Mouse (Mus musculus): Measurements from ENCODE around the gene Ccdc8.
A peak's percentile ranks its signal among the peaks of the same experiment; 100 is the strongest.
"Not testable (repeated sequence)": the region's sequence is repeated elsewhere in the genome, so short reads cannot be mapped to it uniquely, and the experiment has no call there.

The Ccdc8 gene

GRCm38 (mm10) chr7:16992451-16992807, at the start of gene Ccdc8:
TSS of gene Ccdc8 (plus strand) at chr7:16992708.
- DNase-seq (ENCODE audit: extremely low read depth, low read depth): no peak

DNA sequence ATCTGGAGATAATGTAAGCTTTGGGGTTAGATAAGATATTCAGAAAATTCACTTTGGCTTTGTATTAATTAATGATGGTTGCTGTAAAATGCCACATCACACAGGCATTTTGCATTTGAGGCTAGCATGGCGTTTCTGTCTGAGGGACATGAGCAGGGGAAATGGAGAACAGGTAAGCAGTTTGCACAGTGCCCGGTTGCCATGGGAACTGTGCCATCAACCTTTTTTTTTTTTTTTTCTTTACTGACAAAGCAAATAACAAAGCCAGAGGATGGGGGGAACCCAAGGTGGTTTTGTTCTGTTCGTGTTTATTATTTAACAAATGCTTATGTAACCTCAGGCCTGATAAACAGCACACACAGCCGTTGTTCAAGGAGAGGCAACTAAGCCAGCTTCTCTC, 49.6 kb upstream of the Ccdc8 start:
- DNase-seq (ENCODE audit: extremely low read depth, low read depth): no peak

DNA sequence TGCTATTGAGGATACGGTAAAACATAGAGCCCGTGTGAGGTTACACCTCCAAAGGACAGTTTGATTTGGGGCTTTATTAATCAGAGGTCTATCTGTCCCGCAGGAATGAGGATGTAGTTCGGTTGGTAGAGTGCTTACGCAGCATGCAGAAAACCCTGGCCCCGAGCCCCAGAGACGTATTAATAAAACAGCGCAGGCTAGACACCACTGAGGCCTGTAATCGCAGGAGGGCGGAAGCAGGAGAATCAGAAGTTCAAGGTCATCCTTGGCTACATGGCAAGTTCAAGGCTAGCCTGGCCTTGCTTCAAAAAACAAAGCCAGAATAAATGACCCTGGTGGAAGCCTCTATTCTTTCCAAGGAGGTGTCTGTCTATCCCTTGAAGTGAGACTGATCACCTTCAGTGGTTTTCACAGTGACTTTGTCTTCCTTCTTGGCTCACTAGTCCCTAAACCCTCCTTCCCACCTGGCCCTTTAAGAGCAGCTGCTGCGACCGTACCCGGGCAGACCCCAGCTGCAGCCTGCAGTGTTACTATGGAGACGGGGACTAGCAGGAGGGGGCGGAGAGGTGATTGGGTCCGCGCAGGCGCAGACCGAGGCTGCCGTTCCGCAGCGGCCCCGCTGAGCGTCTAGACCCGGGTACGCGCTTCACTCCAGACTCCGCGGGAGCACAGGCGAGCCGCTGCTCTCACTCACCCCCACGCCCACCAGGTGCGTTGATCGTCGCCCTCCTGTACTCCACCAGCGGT, 48.3 kb upstream of the Ccdc8 start, which contains the start of gene Pnmal2:
TSS of gene Pnmal2 (plus strand) at position 622 of the 747 bp plus-strand sequence.
- no peak for DNase-seq (ENCODE audit: extremely low read depth, low read depth)

GRCm38 (mm10) chr7:16944808-16945315, 47.6 kb upstream of the Ccdc8 start:
- no peak for DNase-seq (ENCODE audit: extremely low read depth, low read depth)

DNA sequence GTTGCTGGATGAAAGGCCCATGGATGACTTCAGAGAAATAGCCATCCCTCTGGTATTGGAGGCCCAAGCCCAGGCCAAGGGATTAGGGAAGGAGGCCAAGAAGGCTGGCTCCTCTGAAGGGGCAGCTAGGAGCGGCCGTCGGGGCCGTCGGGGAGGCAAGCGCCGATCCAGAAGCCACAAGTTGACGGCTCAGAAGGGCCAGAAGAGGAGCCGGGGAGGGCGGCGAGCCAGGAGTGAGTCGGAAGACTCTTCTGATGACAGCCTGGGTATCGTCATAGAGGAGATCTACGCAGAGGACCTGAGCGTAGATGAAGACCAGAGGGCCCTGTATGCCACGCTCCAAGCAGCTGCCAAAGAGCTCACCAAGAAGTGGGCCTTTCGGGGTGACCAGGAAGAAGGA, 47.1 kb upstream of the Ccdc8 start:
- no peak for DNase-seq (ENCODE audit: extremely low read depth, low read depth)

DNA sequence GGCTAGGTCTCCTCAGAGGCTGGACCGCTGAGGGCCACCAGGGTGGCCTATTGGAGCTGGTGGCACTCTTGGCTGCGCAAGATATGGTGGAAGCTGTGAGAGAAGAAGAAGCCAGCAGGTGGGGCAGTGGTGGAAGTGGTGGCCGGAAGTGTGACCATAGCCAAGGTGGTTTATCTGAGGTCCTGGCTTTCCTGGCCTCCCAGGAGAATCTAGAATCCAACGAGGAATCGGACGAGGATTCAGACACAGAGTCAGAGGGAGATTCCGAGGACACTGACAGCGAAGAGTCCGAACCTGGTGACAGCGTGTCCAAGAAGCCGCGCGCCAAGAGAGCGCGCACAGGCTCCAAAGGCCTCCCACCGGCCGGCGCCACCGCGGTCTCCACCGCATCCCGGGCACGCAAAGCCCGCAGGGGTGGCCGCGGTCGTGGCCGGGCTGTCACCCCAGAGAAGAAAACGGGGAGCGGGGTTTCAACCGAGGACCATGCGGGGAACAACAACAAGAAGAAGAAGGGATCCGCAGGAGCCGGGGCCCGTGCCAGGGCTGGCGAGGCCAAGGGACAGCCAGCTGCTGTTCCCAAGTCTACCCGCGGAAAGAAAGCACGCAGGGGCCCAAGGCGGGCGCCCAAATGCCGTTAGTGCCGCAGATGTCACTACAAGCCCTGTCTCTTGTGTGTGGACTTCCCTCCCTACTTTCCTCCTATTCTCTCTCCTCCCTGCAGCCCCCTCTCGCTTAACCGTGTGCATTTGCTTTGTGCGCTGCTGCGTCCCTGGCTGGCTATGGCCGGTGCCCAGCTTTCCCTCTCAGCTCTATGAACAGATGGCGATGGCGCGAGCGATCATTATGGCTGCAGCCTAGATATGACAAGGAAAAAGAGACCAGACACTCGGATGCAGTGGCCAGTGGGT, 45.8 kb upstream of the Ccdc8 start:
- DNase-seq (ENCODE audit: extremely low read depth, low read depth): no peak

DNA sequence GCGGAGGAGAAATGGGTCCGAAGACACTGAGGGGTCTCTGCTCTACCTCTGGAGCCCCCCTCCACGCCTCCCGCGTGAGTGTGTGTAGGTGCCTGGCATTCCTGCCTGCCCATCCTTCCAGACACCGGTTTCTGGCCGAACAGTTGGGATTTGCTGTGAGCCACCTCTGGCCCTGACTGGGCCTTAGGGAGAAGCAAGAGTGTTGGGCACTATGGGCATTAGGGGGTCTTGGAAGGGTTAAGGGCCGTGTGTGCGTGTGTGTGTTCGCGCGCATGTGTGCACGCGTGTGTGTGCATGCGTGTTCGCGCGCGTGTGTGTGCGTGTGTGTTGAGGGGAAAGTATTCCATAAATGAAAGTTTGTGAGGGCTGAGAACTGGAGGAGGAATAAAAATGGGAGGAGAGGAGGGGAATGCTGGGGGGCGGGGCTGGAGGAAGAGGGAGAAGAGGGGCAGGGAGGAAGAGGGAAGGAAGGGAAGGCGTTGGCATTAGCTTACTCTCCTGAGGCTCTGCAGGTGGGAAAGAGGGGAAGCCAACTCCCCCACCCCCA, 45.1 kb upstream of the Ccdc8 start:
- DNase-seq (ENCODE audit: extremely low read depth, low read depth): no peak

- no peak for DNase-seq (ENCODE audit: extremely low read depth, low read depth)
Observed at GRCm38 (mm10) chr7:16947959-16948361, 44.5 kb upstream of the Ccdc8 start.

- DNase-seq (ENCODE audit: extremely low read depth, low read depth): no peak
Observed at GRCm38 (mm10) chr7:16948923-16949458, 43.5 kb upstream of the Ccdc8 start.

- DNase-seq (ENCODE audit: extremely low read depth, low read depth): peak; percentile 60
Observed at GRCm38 (mm10) chr7:16949908-16950841, 42.3 kb upstream of the Ccdc8 start.

- peak; percentile 84 for DNase-seq (ENCODE audit: extremely low read depth, low read depth)
Observed at GRCm38 (mm10) chr7:16950861-16951635, 41.5 kb upstream of the Ccdc8 start.

GRCm38 (mm10) chr7:16953776-16954175, 38.7 kb upstream of the Ccdc8 start:
- DNase-seq (ENCODE audit: extremely low read depth, low read depth): not testable (repeated sequence)

DNA sequence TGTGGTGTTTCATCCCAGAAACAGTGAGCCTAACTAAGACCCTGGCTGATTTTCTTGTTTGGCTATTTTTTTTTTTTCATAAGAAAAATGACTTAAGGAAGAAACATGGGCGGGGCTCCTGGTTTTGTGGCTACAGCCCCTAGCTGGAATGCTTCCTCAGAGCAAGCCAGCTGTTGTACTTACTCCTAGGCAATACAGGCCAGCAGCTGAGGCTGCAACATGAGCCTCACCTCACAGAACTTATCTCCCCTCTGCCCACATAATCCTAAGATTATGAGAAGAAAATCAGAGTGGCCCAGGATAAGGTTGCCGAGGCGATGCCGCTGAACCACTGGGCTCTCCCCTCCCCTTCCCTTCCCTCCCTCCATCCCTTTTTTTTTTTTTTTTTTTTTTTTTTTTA, 36.8 kb upstream of the Ccdc8 start:
- no peak for DNase-seq (ENCODE audit: extremely low read depth, low read depth)

DNA sequence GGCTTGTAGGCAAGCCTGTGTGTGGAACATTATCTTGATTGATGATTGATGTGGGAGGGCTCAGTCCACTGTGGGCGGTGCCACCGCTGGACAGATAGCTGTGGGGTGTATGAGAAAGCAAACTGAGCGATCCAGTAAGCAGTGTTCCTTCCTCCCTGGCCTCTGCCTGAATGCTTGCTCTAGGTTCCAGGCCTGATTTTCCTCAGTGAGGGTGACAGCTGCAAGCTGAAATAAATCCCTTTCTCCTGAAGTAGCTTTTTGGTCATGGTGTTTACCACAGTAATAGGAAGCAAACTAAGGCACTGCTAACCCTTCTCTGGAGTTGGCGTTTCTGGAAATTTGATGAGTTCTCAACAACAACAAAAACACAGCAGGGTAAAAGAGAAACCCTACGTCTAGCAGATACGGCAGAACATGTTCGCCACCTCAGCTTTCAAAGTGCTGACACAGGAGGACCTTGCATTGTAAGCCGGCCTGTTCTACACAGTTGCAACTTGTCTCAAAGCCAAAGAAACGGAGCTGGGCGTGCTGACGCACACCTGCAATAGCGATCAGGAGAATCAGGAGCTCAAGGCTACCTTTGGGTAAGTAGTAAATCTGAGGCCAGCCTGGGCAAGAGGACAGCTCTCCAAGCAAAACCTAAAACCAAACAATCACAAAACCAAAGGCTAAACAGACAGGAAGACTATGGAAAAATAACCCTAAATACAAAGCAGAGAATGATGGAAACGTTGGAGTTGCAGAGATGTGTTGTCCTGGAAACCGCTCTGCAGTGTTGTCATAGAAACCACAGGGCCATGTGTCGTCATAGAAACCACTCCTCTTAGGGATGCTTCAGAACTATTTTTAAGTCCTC, 35.9 kb upstream of the Ccdc8 start:
- DNase-seq (ENCODE audit: extremely low read depth, low read depth): no peak

DNA sequence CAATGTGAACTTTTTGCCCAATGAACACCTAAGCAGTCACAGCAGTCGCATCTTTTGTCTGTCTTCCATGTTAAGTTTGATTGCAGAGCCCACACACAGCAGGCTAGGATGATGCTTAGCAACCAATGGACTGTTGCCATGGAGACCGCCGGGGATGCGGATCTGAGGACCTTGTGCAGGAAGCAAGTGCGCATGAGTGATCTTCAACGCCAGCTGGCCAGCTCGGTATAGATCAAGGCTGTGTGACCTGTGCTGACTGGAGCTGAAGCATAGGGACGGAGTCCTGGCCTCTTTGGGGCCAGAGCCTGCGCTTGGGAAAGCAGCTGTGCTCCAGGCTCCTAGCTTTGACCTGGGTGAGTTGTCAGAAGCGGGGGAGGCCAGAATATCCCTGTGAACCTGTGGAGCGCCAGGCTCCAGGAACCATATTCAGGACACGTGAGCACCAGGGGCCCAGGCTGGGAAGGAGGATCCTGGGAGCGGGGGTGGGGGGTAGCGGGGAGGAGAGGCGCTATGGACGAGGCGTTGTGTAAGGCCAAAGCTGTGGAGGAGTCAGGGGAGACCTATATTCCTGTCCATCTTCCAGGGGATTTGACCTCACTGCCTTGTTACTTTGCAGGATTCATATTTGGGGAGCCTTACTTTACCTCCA, 32.8 kb upstream of the Ccdc8 start, which contains the start of gene Pnmal1:
TSS of gene Pnmal1 (plus strand) at position 141 of the 649 bp plus-strand sequence.
- DNase-seq (ENCODE audit: extremely low read depth, low read depth): no peak

DNA sequence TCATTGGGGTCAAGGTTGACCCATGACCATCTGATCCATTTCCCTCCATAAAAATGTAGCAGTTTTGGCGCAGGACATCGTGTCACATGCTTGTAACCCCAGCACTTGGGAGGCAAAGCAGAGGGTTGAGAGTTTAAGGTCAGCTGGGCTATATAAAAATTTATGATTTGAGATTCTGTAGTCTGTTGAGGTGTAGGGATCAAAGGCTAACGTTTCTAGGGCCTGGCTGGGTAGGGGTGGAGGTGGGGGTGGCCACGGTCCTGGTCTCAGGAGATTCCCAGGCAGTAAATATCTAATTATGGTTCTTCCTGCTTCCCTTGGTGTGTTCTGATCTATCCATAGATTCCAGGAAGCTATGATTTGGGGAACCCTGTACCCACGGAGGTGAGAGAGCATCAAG, 30.8 kb upstream of the Ccdc8 start:
- DNase-seq (ENCODE audit: extremely low read depth, low read depth): no peak

DNA sequence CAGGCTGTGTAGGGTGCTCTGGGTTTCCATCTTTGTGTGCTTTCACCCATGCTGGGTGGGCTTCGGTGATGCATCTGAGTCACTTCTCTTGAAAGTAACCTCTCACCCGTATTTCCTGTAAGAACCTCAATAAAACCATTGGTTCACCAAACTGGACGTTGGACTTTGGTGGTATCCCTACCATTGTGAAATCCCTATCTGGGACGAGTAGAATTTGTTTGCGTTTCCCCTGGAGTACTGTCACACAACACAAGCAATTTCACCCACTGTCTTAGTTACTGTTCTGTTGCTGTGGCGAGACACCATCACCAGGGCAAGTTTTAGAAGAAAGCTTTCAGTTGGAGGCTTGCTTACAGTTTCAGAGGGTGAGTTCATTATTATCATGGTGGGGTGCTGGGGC, 24.1 kb upstream of the Ccdc8 start:
- DNase-seq (ENCODE audit: extremely low read depth, low read depth): no peak

DNA sequence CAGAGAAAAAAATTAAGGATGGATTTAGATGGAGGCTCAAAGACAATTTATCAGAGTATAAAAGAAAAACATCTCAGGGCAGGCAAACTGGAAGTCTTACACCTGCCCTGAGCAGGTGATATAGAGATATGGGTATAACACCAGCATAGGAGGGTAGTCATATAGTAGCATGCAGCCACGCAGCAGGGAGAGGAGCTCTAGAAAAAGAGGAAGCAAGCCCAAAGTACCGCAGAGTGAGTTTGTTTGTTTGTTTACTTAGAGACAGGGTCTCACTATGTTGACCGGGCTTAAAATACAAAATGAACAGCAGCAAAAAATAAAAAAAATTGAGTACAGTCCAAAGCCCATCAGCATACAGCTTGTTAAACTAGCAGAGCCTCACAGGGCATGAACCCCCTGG, 21.3 kb upstream of the Ccdc8 start:
- DNase-seq (ENCODE audit: extremely low read depth, low read depth): no peak
